Mouse (Mus musculus): ENCODE measurements around the gene 1700022I11Rik. TPM values are rescaled to one million over a fixed set of nuclear protein-coding genes. Genes with fewer than 3 reads are reported as not detected.

The 1700022I11Rik gene
- 0.41 and 0.68 TPM in 2 replicates for polyA plus RNA-seq (2015; fragmentation: Nextera tagmentation; extraction: Ambion mirVana)

DNA sequence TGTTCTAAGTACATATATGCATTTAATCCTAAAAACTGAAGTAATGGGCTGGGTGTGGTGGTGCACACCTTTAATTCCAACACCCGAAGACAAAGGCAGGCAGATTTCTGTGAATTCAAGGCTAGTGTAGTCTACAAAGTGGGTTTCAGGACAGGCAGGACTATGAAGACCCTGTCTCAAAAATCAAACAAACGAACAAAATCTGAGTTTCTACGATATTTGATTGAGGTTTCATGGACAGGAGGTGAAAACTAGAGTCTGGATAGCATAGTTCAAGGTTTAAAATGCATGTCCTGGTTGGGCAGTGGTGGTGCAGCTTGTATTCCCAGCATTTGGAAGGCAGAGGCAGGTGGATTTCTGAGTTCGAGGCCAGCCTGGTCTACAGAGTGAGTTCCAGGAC lies at the start of gene 1700022I11Rik:
Gene 1700022I11Rik, plus strand, starts transcription at position 301 of the 400 bp plus-strand sequence.
- 93% methylated on average over 4 of the region's 4 CpGs for WGBS
- Histone ChIP-seq H3K36me3 (no peaks in the 10 kb centered on the region), H3K4me3 (no peak within 1 kb of the TSS), H3K9me3 (no peaks in the 10 kb centered on the region), H3K9ac (no peak within 1 kb of the TSS), H3K4me2 (no peak within 1 kb of the TSS), H3K27ac (replicated peaks) (no peak within 1 kb of the TSS), H3K4me1 (replicated peaks) (0 out of 2 replicates have a peak, but pooled peaks cover 3% of the 10 kb centered on the region), H3K27me3 (no peaks in the 10 kb centered on the region)
- no peak for ATAC-seq (ENCODE audit: low FRiP score, low read depth)

DNA sequence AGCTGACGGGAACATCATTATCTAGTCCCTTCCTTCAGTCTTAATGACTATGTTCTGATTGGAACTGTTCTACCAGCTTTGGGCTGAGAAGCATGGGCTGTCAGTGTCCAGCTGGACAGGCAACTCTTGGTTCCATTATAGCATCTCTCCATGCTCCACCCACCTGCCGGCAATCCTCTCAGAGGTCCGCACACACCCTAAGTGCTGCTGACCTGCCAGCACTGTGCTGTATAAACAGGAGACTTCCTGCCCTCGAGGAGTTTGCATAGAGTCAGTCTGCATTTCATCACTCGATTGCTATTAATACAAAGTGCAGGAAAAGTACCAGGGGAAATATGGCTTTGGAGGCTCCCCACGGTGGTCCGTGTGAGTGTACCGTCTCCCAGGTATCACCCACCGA lies 48.7 kb upstream of the 1700022I11Rik start:
- Histone ChIP-seq H3K4me3 (no peak overlapping the region), H3K27me3 (peaks cover under 1% of the 10 kb centered on the region; the same call in 1 of the 2 replicates), H3K27ac (replicated peaks) (no peak overlapping the region), H3K4me1 (replicated peaks) (peaks cover 22% of the 10 kb centered on the region), H3K9ac (no peak overlapping the region), H3K9me3 (no peaks in the 10 kb centered on the region), H3K36me3 (no peaks in the 10 kb centered on the region), H3K4me2 (no peak overlapping the region)
- WGBS = 79% methylated on average over 9 of the region's 9 CpGs
- no peak for ATAC-seq (ENCODE audit: low FRiP score, low read depth)

DNA sequence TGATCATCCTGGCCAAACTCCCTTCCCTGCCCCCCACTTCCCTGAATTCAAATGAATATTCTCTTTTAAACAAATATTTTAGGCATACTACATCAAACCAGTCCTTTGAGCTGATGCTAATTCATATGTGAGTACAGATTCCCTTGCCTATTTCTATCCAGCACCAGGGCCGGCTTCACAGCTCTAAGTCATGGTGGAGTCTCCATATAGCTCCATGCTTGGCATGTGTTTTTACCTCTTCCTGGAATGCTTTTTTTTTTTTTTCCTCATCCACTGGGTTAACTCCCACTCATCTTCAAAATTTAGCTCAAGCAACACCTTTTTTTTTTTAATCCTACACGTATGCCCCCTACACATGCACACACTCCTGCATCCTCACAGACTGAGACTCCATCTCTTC lies 47.9 kb upstream of the 1700022I11Rik start:
- H3K4me3 ChIP-seq = no peak overlapping the region
- no peak overlapping the region for H3K4me2 ChIP-seq
- H3K27ac ChIP-seq (replicated peaks) = 0 out of 2 replicates have a peak overlapping the region, but pooled peaks have one; percentile 30
- no peaks in the 10 kb centered on the region for H3K9me3 ChIP-seq
- 67% methylated on average over 2 of the region's 2 CpGs for WGBS
- ATAC-seq (ENCODE audit: low FRiP score, low read depth) = no peak
- no peak overlapping the region for H3K9ac ChIP-seq
- no peaks in the 10 kb centered on the region for H3K27me3 ChIP-seq
- no peaks in the 10 kb centered on the region for H3K36me3 ChIP-seq
- peaks cover 19% of the 10 kb centered on the region for H3K4me1 ChIP-seq (replicated peaks)

DNA sequence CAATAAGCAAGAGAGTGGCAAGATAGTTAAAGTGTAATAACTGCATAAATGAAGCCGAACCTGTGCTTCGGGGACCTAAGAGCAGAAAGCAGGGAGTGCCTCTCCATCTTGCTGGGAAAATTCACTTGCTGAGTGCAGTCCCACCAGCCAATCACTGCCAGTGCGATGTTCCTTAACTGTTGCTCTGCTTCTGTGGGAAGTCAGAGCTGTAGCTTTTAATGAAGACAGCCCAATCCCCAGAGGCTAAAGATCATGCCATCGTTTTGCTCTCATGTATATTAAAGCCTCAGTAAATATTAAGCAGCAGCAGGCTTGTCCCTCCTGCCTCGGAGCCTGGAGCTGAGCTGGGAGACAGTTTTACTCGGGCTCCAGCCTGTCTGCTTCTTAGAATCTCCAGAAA lies 47.3 kb upstream of the 1700022I11Rik start:
- no peaks in the 10 kb centered on the region for H3K9me3 ChIP-seq
- H3K36me3 ChIP-seq = no peaks in the 10 kb centered on the region
- no peak overlapping the region for H3K4me2 ChIP-seq
- peak; percentile 27; the same call in 1 of the 2 replicates for ATAC-seq (ENCODE audit: low FRiP score, low read depth)
- H3K4me1 ChIP-seq (replicated peaks) = peaks cover 19% of the 10 kb centered on the region
- H3K4me3 ChIP-seq = no peak overlapping the region
- 52% methylated on average over 6 of the region's 6 CpGs for WGBS
- H3K27ac ChIP-seq (replicated peaks) = 0 out of 2 replicates have a peak overlapping the region, but pooled peaks have one; percentile 30
- H3K27me3 ChIP-seq = no peaks in the 10 kb centered on the region
- no peak overlapping the region for H3K9ac ChIP-seq

DNA sequence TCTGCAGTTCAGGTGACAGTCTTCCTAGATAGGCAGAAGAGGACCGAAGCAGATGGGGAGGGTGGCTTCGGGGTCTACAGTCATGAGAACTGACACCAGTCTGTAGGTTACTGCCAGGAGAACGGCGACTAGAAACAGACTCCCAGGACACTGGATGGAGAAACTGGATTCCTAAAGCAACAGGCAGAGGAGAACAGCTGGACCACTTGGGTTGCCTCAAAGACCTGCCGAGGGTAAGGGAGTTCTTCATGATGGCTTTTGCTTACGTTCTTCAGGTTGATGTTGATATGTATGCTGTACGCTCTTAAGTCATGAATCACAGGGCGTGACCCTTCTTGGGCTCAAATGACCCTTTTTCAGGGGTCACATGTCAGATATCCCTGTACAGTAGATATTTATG lies 46.9 kb upstream of the 1700022I11Rik start:
- H3K9me3 ChIP-seq = no peaks in the 10 kb centered on the region
- no peaks in the 10 kb centered on the region for H3K27me3 ChIP-seq
- ATAC-seq (ENCODE audit: low FRiP score, low read depth) = no peak
- H3K36me3 ChIP-seq = no peaks in the 10 kb centered on the region
- H3K4me3 ChIP-seq = no peak overlapping the region
- no peak overlapping the region for H3K4me2 ChIP-seq
- 0 out of 2 replicates have a peak overlapping the region, but pooled peaks have one; percentile 7 for H3K27ac ChIP-seq (replicated peaks)
- no peak overlapping the region for H3K9ac ChIP-seq
- peaks cover 19% of the 10 kb centered on the region for H3K4me1 ChIP-seq (replicated peaks)
- 90% methylated on average over 8 of the region's 8 CpGs for WGBS

DNA sequence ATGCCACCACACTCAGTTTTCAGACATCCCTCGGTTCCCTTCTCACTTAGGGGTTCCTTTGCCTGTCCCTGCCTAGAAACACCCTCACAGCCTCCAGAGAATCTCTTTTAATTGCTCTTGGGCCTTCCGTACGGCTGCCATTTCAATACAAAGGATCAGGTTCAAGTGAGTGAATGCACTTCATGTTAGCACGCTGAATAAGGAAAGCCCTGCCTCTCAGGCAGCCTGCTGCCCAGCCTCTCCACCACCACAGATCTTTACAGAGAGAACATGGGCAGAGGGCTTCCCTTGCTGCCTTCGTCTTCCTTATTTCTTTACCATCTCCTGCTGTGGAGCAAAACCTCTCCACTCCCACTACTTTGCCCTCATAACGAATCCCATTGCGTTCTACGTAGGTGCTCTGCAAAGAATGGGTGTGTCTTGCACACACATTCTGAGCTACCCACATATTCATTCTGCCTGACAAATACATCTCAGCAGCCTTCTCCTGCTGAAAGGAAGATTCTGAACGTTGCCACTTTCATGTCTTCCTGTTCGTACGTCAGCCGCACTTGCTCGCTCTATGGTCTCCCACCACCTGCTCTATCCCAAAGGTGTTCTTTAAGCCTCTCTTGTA lies 45.2 kb upstream of the 1700022I11Rik start:
- Histone ChIP-seq H3K4me3 (no peak overlapping the region), H3K4me1 (replicated peaks) (peaks cover 12% of the 10 kb centered on the region), H3K27ac (replicated peaks) (no peak overlapping the region), H3K9me3 (no peaks in the 10 kb centered on the region), H3K27me3 (no peaks in the 10 kb centered on the region), H3K9ac (no peak overlapping the region), H3K36me3 (no peaks in the 10 kb centered on the region), H3K4me2 (no peak overlapping the region)
- ATAC-seq (ENCODE audit: low FRiP score, low read depth) = no peak
- WGBS = 76% methylated on average over 13 of the region's 13 CpGs

DNA sequence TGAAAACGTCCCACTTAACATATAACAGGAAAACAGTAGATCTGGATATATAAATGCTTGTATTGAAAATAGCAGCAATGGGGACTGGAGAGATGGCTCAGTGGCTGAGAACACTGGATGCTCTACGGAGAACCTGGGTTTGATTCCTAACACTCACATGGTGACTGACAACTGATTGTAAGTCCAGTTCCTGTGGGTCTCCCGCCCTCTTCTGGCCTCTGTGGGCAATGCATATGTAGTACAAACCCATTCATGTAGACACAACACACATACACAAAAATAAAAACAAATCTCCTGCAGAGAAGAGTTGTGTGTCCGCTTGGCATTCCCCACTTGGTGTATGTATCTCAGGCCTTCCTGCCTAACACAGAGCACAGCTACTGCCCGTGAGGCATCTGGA lies 41.2 kb upstream of the 1700022I11Rik start:
- WGBS = 84% methylated on average over 5 of the region's 5 CpGs
- Histone ChIP-seq H3K36me3 (no peaks in the 10 kb centered on the region), H3K9me3 (no peaks in the 10 kb centered on the region), H3K4me3 (no peak overlapping the region), H3K9ac (no peak overlapping the region), H3K4me1 (replicated peaks) (no peaks in the 10 kb centered on the region), H3K27ac (replicated peaks) (no peak overlapping the region), H3K4me2 (no peak overlapping the region), H3K27me3 (no peaks in the 10 kb centered on the region)
- ATAC-seq (ENCODE audit: low FRiP score, low read depth) = no peak

DNA sequence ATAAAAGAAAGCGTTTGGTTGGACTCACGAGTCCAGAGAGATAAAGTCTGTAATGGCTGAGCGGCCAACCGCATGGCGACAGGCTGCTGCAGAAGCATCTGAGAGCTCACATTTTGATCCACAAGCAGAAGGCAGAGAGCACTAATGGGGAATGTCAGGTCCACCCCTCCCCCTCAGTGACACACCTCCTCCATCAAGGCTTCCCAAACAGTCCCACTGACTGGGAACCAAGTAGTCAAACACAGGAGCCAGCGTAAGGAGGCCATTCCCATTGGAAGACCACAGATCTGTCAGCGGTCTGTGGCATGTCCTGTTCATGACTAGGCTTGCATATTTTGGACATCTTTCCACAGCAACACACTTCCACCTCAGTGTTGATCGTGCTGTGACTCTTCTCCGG lies 40.5 kb upstream of the 1700022I11Rik start:
- 94% methylated on average over 9 of the region's 9 CpGs for whole genome bisulfite sequencing
- H3K4me3 ChIP-seq = no peak overlapping the region
- no peaks in the 10 kb centered on the region for H3K27me3 ChIP-seq
- no peak overlapping the region for H3K4me2 ChIP-seq
- H3K9ac ChIP-seq = no peak overlapping the region
- H3K9me3 ChIP-seq = no peaks in the 10 kb centered on the region
- H3K27ac ChIP-seq (replicated peaks) = no peak overlapping the region
- H3K36me3 ChIP-seq = no peaks in the 10 kb centered on the region
- 0 out of 2 replicates have a peak, but pooled peaks cover 4% of the 10 kb centered on the region for H3K4me1 ChIP-seq (replicated peaks)
- ATAC-seq (ENCODE audit: low FRiP score, low read depth) = no peak

DNA sequence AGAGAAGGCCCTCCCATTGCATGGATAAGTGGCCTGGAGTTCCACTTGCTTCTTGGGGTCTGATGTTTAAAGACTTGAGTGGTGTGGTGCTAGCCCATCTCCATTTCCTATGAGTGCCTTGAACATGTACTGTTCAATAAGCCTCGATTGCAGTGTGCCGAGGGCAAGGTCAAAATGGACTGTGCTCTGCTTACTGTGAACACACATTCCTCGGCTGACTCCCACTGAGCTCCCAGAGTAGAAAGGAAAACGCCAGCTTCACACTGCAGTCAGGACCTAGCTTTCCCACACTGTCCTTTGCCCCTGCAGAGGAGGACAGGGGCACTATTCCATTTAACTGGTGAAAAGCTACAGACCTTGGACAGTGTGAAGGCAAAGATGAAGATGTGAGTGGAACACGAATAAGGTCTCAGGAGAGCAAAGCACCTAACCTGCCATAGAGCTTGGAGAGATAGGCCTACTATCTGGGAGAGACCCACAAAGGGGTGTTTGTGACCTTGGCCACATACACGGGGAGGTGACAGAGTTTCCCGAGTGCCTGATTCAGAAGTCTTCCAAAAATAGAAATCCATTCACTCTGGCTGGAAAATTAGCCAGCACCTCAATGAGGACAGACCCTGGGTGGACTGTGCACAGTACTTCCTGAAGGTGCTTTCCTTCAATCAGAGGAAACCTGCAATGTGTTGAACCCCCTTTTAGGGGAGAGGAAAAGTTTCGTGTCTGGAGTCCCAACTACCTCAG lies 37.0 kb upstream of the 1700022I11Rik start:
- ATAC-seq (ENCODE audit: low FRiP score, low read depth) = no peak
- no peak overlapping the region for H3K27ac ChIP-seq (replicated peaks)
- H3K9me3 ChIP-seq = no peaks in the 10 kb centered on the region
- no peaks in the 10 kb centered on the region for H3K27me3 ChIP-seq
- H3K9ac ChIP-seq = no peak overlapping the region
- H3K4me3 ChIP-seq = no peak overlapping the region
- H3K36me3 ChIP-seq = peaks cover 3% of the 10 kb centered on the region; the same call in 1 of the 2 replicates
- 65% methylated on average over 8 of the region's 8 CpGs for WGBS
- 0 out of 2 replicates have a peak, but pooled peaks cover 4% of the 10 kb centered on the region for H3K4me1 ChIP-seq (replicated peaks)
- no peak overlapping the region for H3K4me2 ChIP-seq

DNA sequence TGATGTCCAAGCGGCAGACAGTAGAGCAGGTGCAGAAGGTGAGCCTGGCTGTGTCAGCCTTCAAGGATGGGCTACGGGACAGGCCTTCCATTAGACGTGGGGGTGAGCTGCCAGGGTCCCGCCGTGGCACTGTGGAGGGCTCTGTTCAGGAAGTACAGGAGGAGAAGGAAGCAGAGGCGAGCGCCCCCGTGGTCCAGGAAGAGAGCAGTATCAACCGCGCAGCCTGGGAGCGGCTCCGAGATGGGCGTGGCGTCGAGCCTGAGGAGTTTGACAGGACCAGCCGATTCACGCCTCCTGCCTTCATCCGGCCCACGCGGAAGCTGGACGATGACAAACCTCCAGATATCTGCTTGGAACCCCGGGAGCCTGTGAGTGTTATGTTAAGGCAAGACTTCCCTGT lies 35.8 kb upstream of the 1700022I11Rik start:
- H3K27ac ChIP-seq (replicated peaks) = no peak overlapping the region
- H3K9me3 ChIP-seq = no peaks in the 10 kb centered on the region
- peak overlapping the region; percentile 33 for H3K4me2 ChIP-seq
- H3K36me3 ChIP-seq = peaks cover 12% of the 10 kb centered on the region
- no peak for ATAC-seq (ENCODE audit: low FRiP score, low read depth)
- H3K4me3 ChIP-seq = no peak overlapping the region
- 9% methylated on average over 22 of the region's 22 CpGs for WGBS
- 0 out of 2 replicates have a peak, but pooled peaks cover 4% of the 10 kb centered on the region for H3K4me1 ChIP-seq (replicated peaks)
- no peak overlapping the region for H3K9ac ChIP-seq
- no peaks in the 10 kb centered on the region for H3K27me3 ChIP-seq

DNA sequence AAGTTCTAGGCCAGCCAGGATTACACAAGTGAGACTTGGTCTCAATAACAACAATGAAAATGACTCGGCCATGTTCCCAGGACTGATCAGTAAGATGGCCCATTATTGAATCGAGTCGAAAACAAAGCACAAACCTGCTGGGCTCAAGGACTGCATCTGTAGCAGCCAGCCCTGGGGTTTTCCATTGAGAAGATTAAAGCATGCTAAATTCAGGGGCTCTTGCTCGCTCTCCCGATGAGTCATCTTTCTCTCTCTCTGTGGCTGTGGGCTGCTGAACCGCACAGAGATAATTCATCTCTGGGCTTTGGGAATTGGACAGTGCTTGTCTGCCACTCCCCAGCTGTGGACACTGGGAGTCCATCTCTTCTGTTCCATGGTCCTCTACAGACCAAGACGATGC lies 28.0 kb upstream of the 1700022I11Rik start:
- H3K27ac ChIP-seq (replicated peaks) = no peak overlapping the region
- H3K27me3 ChIP-seq = no peaks in the 10 kb centered on the region
- no peak overlapping the region for H3K9ac ChIP-seq
- 72% methylated on average over 7 of the region's 7 CpGs for WGBS
- H3K4me3 ChIP-seq = no peak overlapping the region
- no peak for ATAC-seq (ENCODE audit: low FRiP score, low read depth)
- H3K4me1 ChIP-seq (replicated peaks) = peaks cover 9% of the 10 kb centered on the region
- H3K36me3 ChIP-seq = peaks cover 25% of the 10 kb centered on the region
- no peak overlapping the region for H3K4me2 ChIP-seq
- no peaks in the 10 kb centered on the region for H3K9me3 ChIP-seq

DNA sequence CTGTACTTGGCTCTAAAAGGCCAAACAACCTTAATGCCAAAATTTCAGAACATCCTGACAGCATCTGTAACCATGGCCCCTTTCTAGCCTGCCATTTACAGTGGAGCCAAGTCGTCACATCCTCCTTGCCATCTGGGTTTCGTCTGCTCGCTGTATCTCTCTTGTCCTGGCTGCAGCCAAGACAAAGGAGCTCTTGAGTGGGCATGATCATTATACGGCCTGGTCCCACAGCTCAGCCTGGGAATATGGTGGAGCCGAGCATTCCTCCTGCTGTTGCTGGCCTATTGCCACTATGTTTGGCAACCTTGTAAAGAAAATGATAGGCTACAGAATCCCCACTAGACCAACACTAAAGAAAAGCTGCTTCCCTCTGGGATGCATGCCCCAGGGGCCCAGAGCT lies 26.1 kb upstream of the 1700022I11Rik start:
- H3K9ac ChIP-seq = no peak overlapping the region

More for the DNA sequence above, 26.1 kb upstream of the 1700022I11Rik start:
- Histone ChIP-seq H3K27ac (replicated peaks) (no peak overlapping the region), H3K4me3 (no peak overlapping the region), H3K4me2 (no peak overlapping the region), H3K9me3 (no peaks in the 10 kb centered on the region), H3K4me1 (replicated peaks) (peaks cover 28% of the 10 kb centered on the region), H3K27me3 (no peaks in the 10 kb centered on the region), H3K36me3 (peaks cover 18% of the 10 kb centered on the region)
- 54% methylated on average over 5 of the region's 5 CpGs for WGBS
- no peak for ATAC-seq (ENCODE audit: low FRiP score, low read depth)

Data from hindbrain, embryonic 15.5 days (tissue).